Mouse (Mus musculus): ENCODE measurements around the gene Etnk1. TPM values are rescaled to one million over a fixed set of nuclear protein-coding genes. Genes with fewer than 3 reads are reported as not detected.

Etnk1 gene
- total and polyA plus RNA-seq, 2 experiments from 2014 or later = 24.8 to 116 TPM

DNA sequence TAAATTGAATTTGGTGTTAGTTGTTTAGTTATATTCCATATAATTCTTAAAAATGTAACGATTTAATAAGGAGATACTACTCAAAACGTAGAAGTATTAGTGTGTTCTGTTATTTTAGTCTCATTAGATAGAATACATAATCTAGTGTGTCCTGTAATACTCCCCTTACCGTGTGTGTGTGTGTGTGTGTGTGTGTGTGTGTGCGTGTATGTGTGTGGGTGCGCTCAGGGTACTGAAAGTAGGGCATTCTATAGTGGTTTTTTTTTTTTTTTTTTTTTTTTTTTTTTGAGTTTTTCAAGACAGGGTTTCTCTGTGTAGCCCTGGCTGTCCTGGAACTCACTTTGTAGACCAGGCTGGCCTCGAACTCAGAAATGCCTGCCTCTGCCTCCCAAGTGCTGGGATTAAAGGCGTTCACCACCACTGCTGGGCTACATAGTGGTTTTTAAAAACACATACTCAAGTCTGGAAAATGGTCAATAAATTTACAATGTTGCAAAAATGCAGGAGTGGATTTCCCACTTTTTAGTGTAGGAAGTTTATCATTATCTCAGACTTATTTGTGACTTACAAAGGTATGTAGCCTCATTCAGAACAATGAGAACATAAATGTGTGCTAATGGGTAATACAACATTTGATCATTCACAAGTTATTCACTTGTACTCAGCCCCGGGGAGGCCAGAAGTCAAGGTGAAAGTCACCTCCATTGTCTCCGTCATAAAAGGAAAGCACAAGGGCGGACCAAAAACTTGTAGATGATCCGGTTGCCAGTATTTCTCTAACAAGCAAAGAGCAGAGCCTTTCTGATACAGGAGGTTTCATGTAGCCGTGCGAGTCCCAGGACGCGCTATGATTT lies 1.4 kb upstream of the Etnk1 start:
- Histone ChIP-seq H3K9ac (peak overlapping the region; percentile 80; the same call in 1 of the 2 replicates), H3K27ac (ENCODE audit: low read depth, low read length) (no peak overlapping the region), H3K4me1 (ENCODE audit: insufficient read depth) (peaks cover 16% of the 10 kb centered on the region), H3K4me2 (ENCODE audit: low read depth) (peak overlapping the region; percentile 70), H3K4me3 (ENCODE audit: low read depth, low read length) (peak overlapping the region; percentile 65), H3K36me3 (ENCODE audit: insufficient read depth) (no peaks in the 10 kb centered on the region), H3K9me3 (ENCODE audit: low read length) (no peaks in the 10 kb centered on the region), H3K27me3 (ENCODE audit: insufficient read depth, low read length) (no peaks in the 10 kb centered on the region)
- ATAC-seq (no peak), DNase-seq (no peak)
- WGBS = 59% methylated on average over 15 of the region's 15 CpGs
- TF ChIP-seq CTCF (IDR thresholded peaks at IDR 0.05; ENCODE audit: low read depth) = no peak

DNA sequence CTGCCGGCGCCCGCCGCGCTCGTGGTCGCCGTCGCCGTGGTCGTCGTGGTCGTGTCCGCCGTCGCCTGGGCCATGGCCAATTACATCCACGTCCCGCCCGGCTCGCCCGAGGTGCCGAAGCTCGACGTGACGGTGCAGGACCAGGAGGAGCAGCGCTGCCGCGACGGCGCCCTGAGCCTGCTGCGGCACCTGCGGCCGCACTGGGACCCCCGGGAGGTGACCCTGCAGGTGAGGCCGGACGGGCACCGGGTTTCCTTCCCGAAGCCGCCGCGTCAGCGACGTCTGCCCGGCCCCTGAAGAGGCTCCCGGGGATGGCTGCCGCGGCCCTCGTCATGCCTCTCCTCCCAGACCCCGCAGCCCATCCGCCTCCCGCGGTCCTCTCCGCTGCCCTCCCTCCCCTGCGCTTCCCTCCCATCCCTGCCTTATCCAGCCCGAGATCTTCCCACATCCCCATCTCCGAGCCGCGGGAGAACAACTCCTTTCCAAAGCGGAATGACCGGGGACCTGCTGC lies 443 bp downstream of the Etnk1 start:
- Histone ChIP-seq H3K27ac (ENCODE audit: low read depth, low read length) (peak overlapping the region; percentile 91), H3K27me3 (ENCODE audit: insufficient read depth, low read length) (no peaks in the 10 kb centered on the region), H3K4me3 (ENCODE audit: low read depth, low read length) (peak overlapping the region; percentile 65), H3K4me1 (ENCODE audit: insufficient read depth) (peaks cover 16% of the 10 kb centered on the region), H3K9me3 (ENCODE audit: low read length) (no peaks in the 10 kb centered on the region), H3K36me3 (ENCODE audit: insufficient read depth) (no peaks in the 10 kb centered on the region), H3K9ac (peak overlapping the region; percentile 80), H3K4me2 (ENCODE audit: low read depth) (peak overlapping the region; percentile 70)
- TF ChIP-seq CTCF (IDR thresholded peaks at IDR 0.05; ENCODE audit: low read depth) = no peak
- ATAC-seq = peak; percentile 7
- WGBS = 2% methylated on average over 59 of the region's 60 CpGs
- DNase-seq = peak; percentile 48

DNA sequence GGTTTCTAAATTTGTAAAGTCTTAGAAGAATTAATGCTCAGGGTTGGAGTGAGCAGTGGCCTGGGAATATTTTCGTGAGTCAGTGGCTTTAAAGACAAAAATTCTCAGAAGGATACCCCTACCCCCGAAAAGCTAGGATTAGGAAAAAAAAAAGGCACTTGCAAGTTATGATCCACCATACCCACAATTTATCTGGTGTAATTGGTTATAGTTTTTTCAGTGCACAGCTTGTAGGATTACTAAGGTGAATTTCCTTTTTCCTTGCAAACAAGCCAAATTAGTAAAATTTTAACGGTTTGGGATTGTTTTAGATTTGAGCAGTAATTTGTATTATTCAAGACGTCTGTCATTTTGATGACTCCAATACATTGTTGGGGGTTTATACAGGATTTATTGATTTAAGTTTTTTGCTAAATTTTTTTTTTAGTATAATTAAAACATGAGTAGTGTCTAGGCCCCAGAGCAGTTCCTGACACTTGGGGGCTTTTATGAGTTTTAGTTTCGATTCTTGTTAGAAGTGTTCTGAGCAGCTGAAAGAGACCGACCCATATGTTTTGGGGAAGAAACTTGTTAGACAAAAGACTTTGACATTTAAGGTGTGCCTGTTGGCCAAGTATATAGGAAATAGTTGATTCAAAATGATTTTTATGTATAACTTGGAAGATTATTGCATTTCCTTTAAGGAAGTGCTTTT lies 1.1 kb downstream of the Etnk1 start:
- no peak for TF ChIP-seq CTCF (IDR thresholded peaks at IDR 0.05; ENCODE audit: low read depth)
- WGBS = 24% methylated on average over 6 of the region's 6 CpGs
- DNase-seq (no peak), ATAC-seq (no peak)
- H3K27ac ChIP-seq (ENCODE audit: low read depth, low read length) = peak overlapping the region; percentile 91
- H3K4me2 ChIP-seq (ENCODE audit: low read depth) = peak overlapping the region; percentile 70
- H3K9me3 ChIP-seq (ENCODE audit: low read length) = no peaks in the 10 kb centered on the region
- no peaks in the 10 kb centered on the region for H3K36me3 ChIP-seq (ENCODE audit: insufficient read depth)
- H3K27me3 ChIP-seq (ENCODE audit: insufficient read depth, low read length) = no peaks in the 10 kb centered on the region
- H3K9ac ChIP-seq = peak overlapping the region; percentile 80
- H3K4me3 ChIP-seq (ENCODE audit: low read depth, low read length) = peak overlapping the region; percentile 65
- H3K4me1 ChIP-seq (ENCODE audit: insufficient read depth) = peaks cover 16% of the 10 kb centered on the region

DNA sequence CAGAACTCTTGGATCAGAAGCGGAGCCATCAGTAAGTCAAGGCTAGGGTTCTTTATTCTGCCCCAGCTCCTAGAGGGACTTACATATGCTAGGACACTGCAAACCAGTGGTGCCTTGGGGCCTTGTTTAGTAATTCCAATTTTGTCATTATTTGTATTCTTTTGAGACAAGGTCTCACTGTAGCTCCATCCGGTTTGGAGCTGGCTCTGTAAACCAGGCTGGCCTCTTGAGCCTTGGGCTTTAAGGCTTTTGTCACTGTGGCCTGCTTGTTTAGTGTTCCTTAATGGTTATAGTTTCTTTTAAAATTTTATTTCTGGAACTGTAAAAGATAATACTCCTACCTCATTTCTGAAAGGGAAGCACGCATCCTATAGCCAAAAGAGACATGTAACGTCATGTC lies 2.4 kb downstream of the Etnk1 start:
- ATAC-seq (no peak), DNase-seq (no peak)
- Histone ChIP-seq H3K36me3 (ENCODE audit: insufficient read depth) (no peaks in the 10 kb centered on the region), H3K9me3 (ENCODE audit: low read length) (no peaks in the 10 kb centered on the region), H3K4me3 (ENCODE audit: low read depth, low read length) (no peak overlapping the region), H3K4me2 (ENCODE audit: low read depth) (peak overlapping the region; percentile 70), H3K27ac (ENCODE audit: low read depth, low read length) (no peak overlapping the region), H3K4me1 (ENCODE audit: insufficient read depth) (peaks cover 16% of the 10 kb centered on the region), H3K27me3 (ENCODE audit: insufficient read depth, low read length) (no peaks in the 10 kb centered on the region), H3K9ac (no peak overlapping the region; the same call in 1 of the 2 replicates)
- 75% methylated on average over 4 of the region's 4 CpGs for WGBS
- no peak for TF ChIP-seq CTCF (IDR thresholded peaks at IDR 0.05; ENCODE audit: low read depth)

DNA sequence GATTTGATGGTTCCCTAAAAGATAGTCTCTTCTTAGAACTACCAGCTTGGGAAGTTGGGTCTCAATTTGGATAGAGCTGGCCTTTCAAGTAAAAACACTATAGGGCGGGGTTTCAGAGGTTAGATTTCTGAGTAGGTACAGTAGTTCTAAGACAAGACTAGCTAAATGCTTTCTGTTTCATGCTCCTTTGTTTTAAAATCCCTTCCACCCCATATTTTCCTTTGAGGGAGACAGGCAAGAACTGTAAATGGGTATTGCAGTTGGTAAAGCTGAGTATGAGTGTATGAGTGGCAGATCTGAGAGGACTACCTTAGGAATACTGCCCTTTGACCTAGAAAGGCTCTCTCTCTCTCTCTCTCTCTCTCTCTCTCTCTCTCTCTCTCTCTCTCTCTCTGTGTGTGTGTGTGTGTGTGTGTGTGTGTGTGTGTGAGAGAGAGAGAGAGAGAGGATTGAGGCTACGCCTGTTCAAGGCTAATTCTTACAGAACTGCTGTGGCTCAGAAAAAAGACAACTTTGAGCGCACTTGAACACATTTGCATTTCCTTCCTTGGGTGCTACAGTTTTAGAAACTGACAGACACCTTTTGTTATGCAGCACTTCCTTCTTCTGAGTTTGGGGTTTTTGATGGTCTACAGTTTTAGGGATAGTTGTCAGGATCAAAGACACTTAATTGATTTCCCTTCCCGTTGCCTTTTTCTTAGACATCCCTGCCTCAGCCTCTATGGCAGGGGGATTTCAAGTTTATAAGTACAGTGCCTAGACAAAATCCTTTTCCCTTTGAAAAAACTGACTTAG lies 3.3 kb downstream of the Etnk1 start:
- Histone ChIP-seq H3K4me3 (ENCODE audit: low read depth, low read length) (no peak overlapping the region), H3K27me3 (ENCODE audit: insufficient read depth, low read length) (no peaks in the 10 kb centered on the region), H3K27ac (ENCODE audit: low read depth, low read length) (no peak overlapping the region), H3K9ac (0 out of 2 replicates have a peak overlapping the region, but pooled peaks have one; percentile 3), H3K36me3 (ENCODE audit: insufficient read depth) (no peaks in the 10 kb centered on the region), H3K4me1 (ENCODE audit: insufficient read depth) (peaks cover 16% of the 10 kb centered on the region), H3K9me3 (ENCODE audit: low read length) (no peaks in the 10 kb centered on the region), H3K4me2 (ENCODE audit: low read depth) (peak overlapping the region; percentile 8; the same call in 1 of the 2 replicates)
- no peak for ATAC-seq
- no peak for DNase-seq
- no peak for TF ChIP-seq CTCF (IDR thresholded peaks at IDR 0.05; ENCODE audit: low read depth)
- WGBS = 86% methylated on average over 4 of the region's 4 CpGs

DNA sequence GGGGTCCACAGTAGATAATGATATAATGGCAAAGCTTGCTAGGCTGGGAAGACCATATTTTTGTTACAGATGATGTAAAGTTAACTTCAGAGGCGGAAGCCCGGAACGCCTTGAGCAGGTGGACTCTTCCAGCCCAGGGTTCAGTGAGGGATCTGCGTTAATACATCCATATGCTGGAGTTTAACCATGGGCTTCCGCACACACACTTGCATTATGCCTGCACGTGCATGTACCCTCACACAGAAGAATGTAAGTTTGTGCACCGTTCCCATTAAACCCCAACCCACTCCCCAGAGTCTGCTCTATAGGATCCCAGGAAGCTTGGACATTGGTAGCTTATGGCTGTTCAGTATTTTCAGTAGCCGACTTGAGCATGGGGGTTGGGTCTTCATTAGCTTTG lies 4.0 kb downstream of the Etnk1 start:
- ATAC-seq = no peak
- Histone ChIP-seq H3K4me1 (ENCODE audit: insufficient read depth) (peaks cover 16% of the 10 kb centered on the region), H3K4me2 (ENCODE audit: low read depth) (no peak overlapping the region), H3K9me3 (ENCODE audit: low read length) (no peaks in the 10 kb centered on the region), H3K27ac (ENCODE audit: low read depth, low read length) (no peak overlapping the region), H3K27me3 (ENCODE audit: insufficient read depth, low read length) (no peaks in the 10 kb centered on the region), H3K4me3 (ENCODE audit: low read depth, low read length) (no peak overlapping the region), H3K36me3 (ENCODE audit: insufficient read depth) (no peaks in the 10 kb centered on the region), H3K9ac (no peak overlapping the region)
- TF ChIP-seq CTCF (IDR thresholded peaks at IDR 0.05; ENCODE audit: low read depth) = no peak
- DNase-seq = no peak
- 92% methylated on average over 8 of the region's 8 CpGs for WGBS

Measured in forebrain, postnatal 0 days (tissue).